Comparison of ENCODE assay signal across 8 mouse cellular contexts in the genomic region with DNA sequence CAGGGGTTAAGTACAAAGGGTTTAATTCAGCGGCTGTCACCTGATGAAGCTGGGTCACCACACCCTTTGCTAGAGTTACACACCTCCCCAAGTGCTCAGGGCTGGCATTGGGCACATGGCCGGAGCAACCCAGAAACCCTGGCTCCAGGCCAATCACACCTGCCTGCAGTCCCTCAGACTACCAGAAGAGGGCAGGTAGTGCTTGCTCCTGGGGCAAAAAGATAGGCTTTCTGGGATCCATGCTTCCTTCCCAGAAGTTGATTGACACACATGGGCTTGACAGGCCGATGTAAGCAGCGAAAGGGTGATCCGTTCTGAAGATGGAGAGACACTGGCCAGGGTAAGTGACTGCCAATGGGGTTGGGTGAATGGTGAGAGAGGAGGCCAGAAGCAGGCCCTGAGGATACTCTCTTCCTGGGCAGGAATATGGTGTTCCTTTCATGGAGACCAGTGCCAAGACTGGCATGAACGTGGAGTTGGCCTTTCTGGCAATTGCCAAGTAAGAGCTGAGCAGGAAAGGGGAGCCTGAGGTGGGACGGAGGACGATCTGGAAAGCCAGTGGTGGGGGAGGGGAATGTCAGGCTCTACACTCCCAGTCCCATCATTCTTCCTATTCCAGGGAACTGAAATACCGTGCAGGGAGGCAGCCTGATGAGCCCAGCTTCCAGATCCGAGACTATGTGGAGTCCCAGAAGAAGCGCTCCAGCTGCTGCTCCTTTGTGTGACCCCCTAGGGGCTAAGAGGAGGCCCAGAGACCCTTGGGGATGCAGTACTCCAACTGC. TPM values are rescaled to one million over a fixed set of nuclear protein-coding genes. Genes with fewer than 3 reads are reported as not detected.
DNase-seq lines count a peak whose midpoint lies in the region; ATAC-seq and TF ChIP-seq lines count a peak whose summit lies in the region.

No protein-coding gene starts in this region.

- H3K4me3 ChIP-seq in kidney, adult 2 months (ENCODE audit: insufficient read depth, low read depth, low read length), result no peak overlapping the region
- H3K4me3 ChIP-seq in kidney, embryonic 15.5 days (replicated peaks), result no peak overlapping the region
- H3K4me3 ChIP-seq in heart, embryonic 10.5 days, result 0 out of 2 replicates have a peak overlapping the region, but pooled peaks have one; percentile 6
- H3K4me3 ChIP-seq in forebrain, embryonic 13.5 days, result no peak overlapping the region

- H3K4me1 ChIP-seq in kidney, adult 2 months (ENCODE audit: control insufficient read depth, insufficient read depth, low read length), result peaks cover 5% of the 10 kb centered on the region; the same call in 1 of the 2 replicates
- H3K4me1 ChIP-seq in kidney, embryonic 15.5 days, result peaks cover 46% of the 10 kb centered on the region
- H3K4me1 ChIP-seq in heart, embryonic 10.5 days, result peaks cover 69% of the 10 kb centered on the region
- H3K4me1 ChIP-seq in forebrain, embryonic 13.5 days, result peaks cover 29% of the 10 kb centered on the region

- no peak for TF ChIP-seq POLR2A in kidney, adult 2 months (IDR thresholded peaks at IDR 0.05; ENCODE audit: low read depth, low read length)

- H3K9me3 ChIP-seq in kidney, embryonic 15.5 days (replicated peaks), result no peaks in the 10 kb centered on the region
- H3K9me3 ChIP-seq in heart, embryonic 10.5 days, result no peaks in the 10 kb centered on the region
- no peaks in the 10 kb centered on the region for H3K9me3 ChIP-seq in forebrain, embryonic 13.5 days (replicated peaks)

- no peaks in the 10 kb centered on the region for H3K27me3 ChIP-seq in kidney, adult 2 months (replicated peaks; ENCODE audit: control insufficient read depth, insufficient read depth, low read length)
- peaks cover 15% of the 10 kb centered on the region for H3K27me3 ChIP-seq in kidney, embryonic 15.5 days
- peaks cover 32% of the 10 kb centered on the region for H3K27me3 ChIP-seq in heart, embryonic 10.5 days (ENCODE audit: insufficient read depth, poor library complexity, severe bottlenecking)
- H3K27me3 ChIP-seq in forebrain, embryonic 13.5 days, result peaks cover 50% of the 10 kb centered on the region

- peak; percentile 95 for DNase-seq in kidney, adult 2 months
- DNase-seq in MN1 (ENCODE audit: low spot score), result peak; percentile 73
- DNase-seq in cerebellum, adult 8-10 months, result peak; percentile 94
- no peak for DNase-seq in heart, embryonic 10.5 days (ENCODE audit: low spot score)
- peak; percentile 40 to 45 for DNase-seq in left cerebral cortex, postnatal 25 days (ENCODE audit: low spot score in 2 of 2)
- peak; percentile 60 for DNase-seq in retina, postnatal 1 day

- no peak for ATAC-seq in kidney, embryonic 15.5 days (replicated peaks; ENCODE audit: low FRiP score)
- ATAC-seq in forebrain, embryonic 13.5 days, result no peak

- no peak overlapping the region for H3K27ac ChIP-seq in kidney, adult 2 months (ENCODE audit: insufficient read depth, low read depth, low read length)
- H3K27ac ChIP-seq in kidney, embryonic 15.5 days, result no peak overlapping the region
- no peak overlapping the region; the same call in 1 of the 2 replicates for H3K27ac ChIP-seq in heart, embryonic 10.5 days
- no peak overlapping the region for H3K27ac ChIP-seq in forebrain, embryonic 13.5 days

- intact Hi-C loops in left cerebral cortex, postnatal 25 days (cut with DNase I), result loop anchor here (2.0 kb wide), 1 partner anchor 111 kb away; no protein-coding TSS in a partner anchor

- 47% methylated on average over 11 of the region's 11 CpGs for WGBS in kidney, adult 2 months
- WGBS in kidney, embryonic 15.5 days, result 51% methylated on average over 11 of the region's 11 CpGs
- 54% methylated on average over 11 of the region's 11 CpGs for WGBS in heart, embryonic 10.5 days
- whole genome bisulfite sequencing in forebrain, embryonic 13.5 days, result 43% methylated on average over 11 of the region's 11 CpGs

- peak; percentile 91 for TF ChIP-seq CTCF in kidney, adult 2 months (conservative IDR thresholded peaks at IDR 0.05; ENCODE audit: insufficient read depth, insufficient read length, low read depth, low read length)

- no peak overlapping the region for H3K4me2 ChIP-seq in kidney, embryonic 15.5 days
- no peak overlapping the region for H3K4me2 ChIP-seq in forebrain, embryonic 13.5 days

- H3K9ac ChIP-seq in kidney, embryonic 15.5 days, result no peak overlapping the region
- no peak overlapping the region; the same call in 1 of the 2 replicates for H3K9ac ChIP-seq in forebrain, embryonic 13.5 days

- H3K36me3 ChIP-seq in kidney, adult 2 months (ENCODE audit: control insufficient read depth, insufficient read depth, low read length), result no peaks in the 10 kb centered on the region
- no peaks in the 10 kb centered on the region for H3K36me3 ChIP-seq in kidney, embryonic 15.5 days
- H3K36me3 ChIP-seq in heart, embryonic 10.5 days, result no peaks in the 10 kb centered on the region
- H3K36me3 ChIP-seq in forebrain, embryonic 13.5 days (ENCODE audit: poor library complexity, severe bottlenecking), result no peaks in the 10 kb centered on the region

RNA-seq across cellular contexts. Expression of gene Slc9a3r1, which starts 2.9 kb away (rescaled TPM):
- polyA plus RNA-seq in kidney, adult 2 months (2012; rRNA removed), result 229 and 239 TPM in 2 replicates
- polyA plus RNA-seq in kidney, embryonic 15.5 days (2015; fragmentation: Nextera tagmentation; extraction: Ambion mirVana), result 123 and 127 TPM in 2 replicates
- 29.5 and 74.6 TPM in 2 replicates for polyA plus RNA-seq in heart, embryonic 10.5 days (2016; fragmentation: Nextera tagmentation; extraction: Ambion mirVana)
- 10 to 100 TPM; 79.2 to 86.5 TPM for total RNA-seq in left cerebral cortex, postnatal 25 days (2021)
- 28.8 TPM in 2 replicates for polyA plus RNA-seq in forebrain, embryonic 13.5 days (2015; fragmentation: Nextera tagmentation; extraction: Ambion mirVana)

RNA-seq across cellular contexts. Expression of gene Cd300lf, which starts 26.4 kb away (rescaled TPM):
- 0.29 and 1.2 TPM in 2 replicates for polyA plus RNA-seq in kidney, adult 2 months (2012; rRNA removed)
- polyA plus RNA-seq in kidney, embryonic 15.5 days (2015; fragmentation: Nextera tagmentation; extraction: Ambion mirVana), result 0.36 and 0.49 TPM in 2 replicates
- 0.08 and 0.27 TPM in 2 replicates for polyA plus RNA-seq in heart, embryonic 10.5 days (2016; fragmentation: Nextera tagmentation; extraction: Ambion mirVana)
- total RNA-seq in left cerebral cortex, postnatal 25 days (2021), result under 1 TPM; 0.16 to 0.41 TPM
- polyA plus RNA-seq in forebrain, embryonic 13.5 days (2015; fragmentation: Nextera tagmentation; extraction: Ambion mirVana), result 0.11 TPM in 1 of 2 replicates, not detected in the other

RNA-seq across cellular contexts. Expression of gene Tmem104, which starts 27.1 kb away (rescaled TPM):
- polyA plus RNA-seq in kidney, adult 2 months (2012; rRNA removed), result 13.0 and 14.8 TPM in 2 replicates
- polyA plus RNA-seq in kidney, embryonic 15.5 days (2015; fragmentation: Nextera tagmentation; extraction: Ambion mirVana), result 10.6 and 11.0 TPM in 2 replicates
- polyA plus RNA-seq in heart, embryonic 10.5 days (2016; fragmentation: Nextera tagmentation; extraction: Ambion mirVana), result 9.6 TPM in 2 replicates
- total RNA-seq in left cerebral cortex, postnatal 25 days (2021), result 10 to 100 TPM; 15.8 to 18.2 TPM
- polyA plus RNA-seq in forebrain, embryonic 13.5 days (2015; fragmentation: Nextera tagmentation; extraction: Ambion mirVana), result 7.8 and 9.2 TPM in 2 replicates

RNA-seq across cellular contexts. Expression of gene Nat9, which starts 27.5 kb away (rescaled TPM):
- polyA plus RNA-seq in kidney, adult 2 months (2012; rRNA removed), result 32.4 and 35.3 TPM in 2 replicates
- polyA plus RNA-seq in kidney, embryonic 15.5 days (2015; fragmentation: Nextera tagmentation; extraction: Ambion mirVana), result 21.5 and 23.4 TPM in 2 replicates
- polyA plus RNA-seq in heart, embryonic 10.5 days (2016; fragmentation: Nextera tagmentation; extraction: Ambion mirVana), result 15.8 and 17.0 TPM in 2 replicates
- total RNA-seq in left cerebral cortex, postnatal 25 days (2021), result 10 to 100 TPM; 20.1 to 22.3 TPM
- polyA plus RNA-seq in forebrain, embryonic 13.5 days (2015; fragmentation: Nextera tagmentation; extraction: Ambion mirVana), result 18.2 and 20.3 TPM in 2 replicates
